Mouse (Mus musculus) forebrain, embryonic 12.5 days (tissue): ENCODE measurements around the gene Hyal3. TPM values are rescaled to one million over a fixed set of nuclear protein-coding genes. Genes with fewer than 3 reads are reported as not detected.
A peak's percentile ranks its signal among the peaks of the same experiment; 100 is the strongest.

Experiments used
- ATAC-seq: fragments of 200-750 bp; cut with Nextera tagmentation; 2 replicates; pipeline ENCODE4 v1.8.0; 2017; ENCODE audit warnings: moderate TSS enrichment; ENCODE audit not compliant: low FRiP score
- H3K27ac ChIP-seq: fragments of 300-500 bp; sonication (generic); 2 replicates; pipeline ENCODE4 v1.5.1; 2016; ENCODE audit warnings: mild to moderate bottlenecking
- H3K27me3 ChIP-seq: fragments of 300-500 bp; sonication (generic); 2 replicates; pipeline ENCODE4 v1.6.1; 2016; ENCODE audit warnings: mild to moderate bottlenecking
- H3K36me3 ChIP-seq: fragments of 300-500 bp; sonication (generic); replicated peaks from 2 replicates; pipeline ENCODE4 v1.6.1; 2016; ENCODE audit warnings: mild to moderate bottlenecking
- H3K4me1 ChIP-seq: fragments of 300-500 bp; sonication (generic); 2 replicates; pipeline ENCODE4 v1.6.1; 2016
- H3K4me2 ChIP-seq: fragments of 300-500 bp; sonication (generic); 2 replicates; pipeline ENCODE4 v1.6.1; 2016; ENCODE audit warnings: mild to moderate bottlenecking, moderate library complexity
- H3K4me3 ChIP-seq: fragments of 300-500 bp; sonication (generic); replicated peaks from 2 replicates; pipeline ENCODE4 v1.5.1; 2016; ENCODE audit warnings: mild to moderate bottlenecking
- H3K9ac ChIP-seq: fragments of 300-500 bp; sonication (generic); 2 replicates; pipeline ENCODE4 v1.6.1; 2016; ENCODE audit warnings: mild to moderate bottlenecking
- H3K9me3 ChIP-seq: fragments of 300-500 bp; sonication (generic); 2 replicates; pipeline ENCODE4 v1.6.1; 2016
- WGBS: fragments of 180-500 bp; shearing (Covaris S2); methylation state at CpG from one replicate; pipeline ENCODE4 v1.1.7; 2016; 5-methylcytosine and 5-hydroxymethylcytosine counted together
- polyA plus RNA-seq: library from polyadenylated mRNA; unstranded; fragments of >200 nt; fragmentation: Nextera tagmentation; extraction: Ambion mirVana; gene quantifications from 2 replicates; pipeline ENCODE4 v1.2.1, GENCODE M21; 2016

Hyal3 gene
- polyA plus RNA-seq, 1 experiment from 2014 or later: 0.80 TPM

- Histone ChIP-seq H3K36me3 (peaks cover 84% of the 10 kb centered on the region), H3K27me3 (no peaks in the 10 kb centered on the region), H3K4me2 (no peak overlapping the region), H3K9ac (no peak overlapping the region), H3K27ac (peak overlapping the region; percentile 62; the same call in 1 of the 2 replicates), H3K4me3 (no peak overlapping the region), H3K4me1 (peaks cover 27% of the 10 kb centered on the region), H3K9me3 (no peaks in the 10 kb centered on the region)
- WGBS: 70% methylated on average over 13 of the region's 13 CpGs
- ATAC-seq: no peak
Observed at GRCm38 (mm10) chr9:107618778-107619545, 38.3 kb downstream of the Hyal3 start.

DNA sequence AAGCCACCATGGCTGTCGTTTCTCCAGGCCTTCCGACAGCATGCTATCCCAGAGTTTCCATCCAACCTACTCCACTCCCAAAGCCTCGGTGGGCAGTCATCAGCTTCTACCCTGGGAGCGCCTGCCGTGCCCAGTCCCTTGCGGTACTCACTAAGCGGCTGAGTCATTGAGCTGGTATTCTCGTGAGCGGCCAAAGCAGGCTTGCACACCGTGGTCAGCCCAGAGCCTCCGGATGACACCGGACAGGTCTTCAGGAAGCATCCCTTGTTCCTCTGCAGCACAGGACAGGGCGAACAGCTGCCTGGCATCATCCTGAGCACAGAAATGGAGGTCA is 38.9 kb downstream of the Hyal3 start:
- peaks cover 26% of the 10 kb centered on the region for H3K4me1 ChIP-seq
- WGBS: 87% methylated on average over 13 of the region's 13 CpGs
- peak overlapping the region; percentile 62; the same call in 1 of the 2 replicates for H3K27ac ChIP-seq
- no peak for ATAC-seq
- H3K4me3 ChIP-seq: no peak overlapping the region
- no peaks in the 10 kb centered on the region for H3K9me3 ChIP-seq
- H3K27me3 ChIP-seq: no peaks in the 10 kb centered on the region
- H3K9ac ChIP-seq: no peak overlapping the region
- no peak overlapping the region for H3K4me2 ChIP-seq
- peaks cover 82% of the 10 kb centered on the region for H3K36me3 ChIP-seq

GRCm38 (mm10) chr9:107620954-107621353 is 40.3 kb downstream of the Hyal3 start:
- Histone ChIP-seq H3K9ac (no peak overlapping the region), H3K4me3 (no peak overlapping the region), H3K4me1 (peaks cover 30% of the 10 kb centered on the region), H3K4me2 (no peak overlapping the region), H3K27me3 (no peaks in the 10 kb centered on the region), H3K9me3 (no peaks in the 10 kb centered on the region), H3K36me3 (peaks cover 80% of the 10 kb centered on the region), H3K27ac (0 out of 2 replicates have a peak overlapping the region, but pooled peaks have one; percentile 25)
- ATAC-seq: no peak

DNA sequence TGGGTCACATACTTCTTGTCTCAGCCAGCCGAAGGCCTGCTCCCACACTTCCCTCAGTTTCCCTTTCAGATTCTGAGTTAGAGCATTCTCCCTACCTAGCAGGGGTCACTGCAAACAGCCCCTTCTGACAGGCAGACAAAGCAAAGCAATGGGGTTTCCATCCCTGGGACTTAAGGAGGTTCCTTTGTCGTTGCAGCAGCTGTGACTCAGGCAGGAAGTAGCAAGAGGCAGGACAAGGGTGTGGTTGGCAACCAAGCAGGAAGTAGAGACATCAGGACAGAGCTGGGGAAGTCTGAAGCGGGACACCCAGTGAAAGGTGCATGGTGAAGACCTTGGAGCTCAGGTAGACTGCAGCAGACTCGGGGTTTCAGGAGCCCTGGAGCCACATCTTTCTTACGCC is 43.9 kb downstream of the Hyal3 start:
- H3K27ac ChIP-seq: peak overlapping the region; percentile 68

DNA sequence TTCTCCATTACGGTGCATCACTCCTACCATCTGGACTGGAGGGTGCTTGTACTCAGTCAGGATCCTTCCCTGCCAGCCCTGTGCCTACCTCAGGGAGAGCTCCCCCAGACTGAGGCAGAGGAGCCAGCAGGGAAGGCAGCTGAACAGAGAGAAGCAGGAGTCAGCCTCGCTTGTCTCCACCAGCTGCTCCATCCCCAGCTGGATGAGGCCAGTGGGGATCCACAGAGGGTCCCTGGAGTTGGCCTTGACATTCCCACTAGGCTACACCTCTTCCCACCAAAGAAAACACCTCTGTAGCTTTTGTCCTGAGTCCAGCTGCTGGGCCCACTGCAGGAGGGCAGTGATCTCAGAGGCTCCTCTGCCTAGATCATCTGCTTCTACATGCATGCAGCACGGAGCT is 44.3 kb downstream of the Hyal3 start:
- no peak for ATAC-seq
- peak overlapping the region; percentile 68 for H3K27ac ChIP-seq
- H3K9ac ChIP-seq: peak overlapping the region; percentile 43; the same call in 1 of the 2 replicates
- no peaks in the 10 kb centered on the region for H3K9me3 ChIP-seq
- H3K27me3 ChIP-seq: no peaks in the 10 kb centered on the region
- peaks cover 57% of the 10 kb centered on the region for H3K4me1 ChIP-seq
- H3K4me3 ChIP-seq: no peak overlapping the region
- H3K36me3 ChIP-seq: peaks cover 55% of the 10 kb centered on the region
- 72% methylated on average over 3 of the region's 3 CpGs for WGBS
- H3K4me2 ChIP-seq: no peak overlapping the region

More for the DNA sequence above, 43.9 kb downstream of the Hyal3 start:
- Histone ChIP-seq H3K27me3 (no peaks in the 10 kb centered on the region), H3K36me3 (peaks cover 59% of the 10 kb centered on the region), H3K9ac (no peak overlapping the region), H3K4me1 (peaks cover 56% of the 10 kb centered on the region), H3K4me2 (no peak overlapping the region), H3K9me3 (no peaks in the 10 kb centered on the region), H3K4me3 (no peak overlapping the region)
- ATAC-seq: no peak
- WGBS: 73% methylated on average over 5 of the region's 5 CpGs

DNA sequence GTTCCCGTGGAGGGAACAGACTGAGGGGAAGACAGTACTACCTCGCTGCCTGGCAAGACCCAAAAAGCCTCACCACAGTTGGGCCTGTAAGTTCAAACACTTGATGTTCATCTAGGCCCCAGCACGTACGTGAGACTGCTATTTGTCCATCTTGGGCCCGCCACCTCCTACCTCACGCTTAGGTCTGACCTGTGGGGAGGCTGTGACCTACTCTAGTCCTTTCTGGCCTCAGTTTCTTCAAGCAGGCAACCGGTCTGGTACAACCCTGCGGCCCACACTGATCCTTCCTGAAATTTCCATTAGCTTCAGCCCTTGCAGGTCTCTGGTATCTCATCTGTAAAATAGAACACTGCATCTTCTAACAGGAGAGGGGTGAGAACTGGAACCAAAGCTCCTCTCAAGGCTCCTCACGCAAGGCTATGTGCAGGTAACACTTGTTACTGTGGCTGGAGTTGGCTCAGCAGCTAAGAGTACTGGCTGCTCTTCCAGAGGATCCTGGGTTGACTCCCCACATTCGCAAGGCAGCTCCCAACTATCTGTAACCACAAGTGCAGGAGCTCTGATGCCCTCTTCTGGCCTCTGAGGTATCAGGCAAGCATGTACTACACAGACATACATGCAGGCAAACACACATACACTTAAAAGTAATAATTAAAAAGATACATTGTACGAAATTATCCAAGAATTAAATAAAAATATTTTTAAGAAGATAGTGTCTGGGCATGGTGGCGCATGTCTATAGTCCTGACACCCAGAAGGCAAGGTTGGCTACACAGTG is 44.9 kb downstream of the Hyal3 start:
- peak overlapping the region; percentile 43; the same call in 1 of the 2 replicates for H3K9ac ChIP-seq
- peak overlapping the region; percentile 100 for H3K27ac ChIP-seq
- H3K4me1 ChIP-seq: peaks cover 63% of the 10 kb centered on the region
- H3K9me3 ChIP-seq: no peaks in the 10 kb centered on the region
- 0 out of 2 replicates have a peak overlapping the region, but pooled peaks have one; percentile 99 for H3K4me2 ChIP-seq
- H3K36me3 ChIP-seq: peaks cover 49% of the 10 kb centered on the region
- H3K27me3 ChIP-seq: no peaks in the 10 kb centered on the region
- ATAC-seq: no peak
- no peak overlapping the region for H3K4me3 ChIP-seq
- 87% methylated on average over 12 of the region's 12 CpGs for WGBS

GRCm38 (mm10) chr9:107626158-107626843 is 45.7 kb downstream of the Hyal3 start:
- H3K4me1 ChIP-seq: peaks cover 70% of the 10 kb centered on the region
- peak overlapping the region; percentile 100 for H3K27ac ChIP-seq
- peak overlapping the region; percentile 16 for H3K4me3 ChIP-seq
- ATAC-seq: peak; percentile 48; the same call in 1 of the 2 replicates
- WGBS: 27% methylated on average over 12 of the region's 15 CpGs
- H3K9me3 ChIP-seq: no peaks in the 10 kb centered on the region
- no peaks in the 10 kb centered on the region for H3K27me3 ChIP-seq
- peaks cover 48% of the 10 kb centered on the region for H3K36me3 ChIP-seq
- peak overlapping the region; percentile 68 for H3K9ac ChIP-seq
- H3K4me2 ChIP-seq: peak overlapping the region; percentile 99

DNA sequence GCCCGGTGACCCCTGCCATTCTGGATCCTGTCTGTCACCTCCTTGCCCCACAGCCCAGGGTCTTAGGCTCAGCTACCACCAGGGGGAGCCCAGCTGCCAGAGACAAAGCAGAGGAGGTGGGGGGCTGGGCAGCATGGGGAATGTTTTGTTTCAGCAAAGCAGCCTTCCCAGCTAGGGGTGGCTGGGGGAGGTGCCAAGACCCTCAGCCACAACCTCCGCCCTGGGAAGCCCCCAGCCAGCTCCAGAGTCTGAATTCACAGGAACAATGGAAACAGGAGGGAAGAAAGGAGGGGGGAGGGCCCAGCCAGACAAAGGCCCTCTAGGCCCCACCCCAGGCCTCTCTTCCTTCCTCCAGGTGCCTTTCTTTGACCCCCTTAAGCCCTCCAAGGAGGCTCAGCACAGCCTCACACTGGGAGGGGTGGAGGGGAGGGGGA is 46.2 kb downstream of the Hyal3 start:
- Histone ChIP-seq H3K9me3 (no peaks in the 10 kb centered on the region), H3K4me2 (peak overlapping the region; percentile 99), H3K27ac (peak overlapping the region; percentile 100), H3K4me1 (peaks cover 76% of the 10 kb centered on the region), H3K27me3 (no peaks in the 10 kb centered on the region), H3K4me3 (peak overlapping the region; percentile 16), H3K9ac (peak overlapping the region; percentile 68), H3K36me3 (peaks cover 48% of the 10 kb centered on the region)
- 0% methylated on average over 2 of the region's 2 CpGs for WGBS
- ATAC-seq: peak; percentile 79

GRCm38 (mm10) chr9:107627387-107628255 is 47.0 kb downstream of the Hyal3 start:
- no peaks in the 10 kb centered on the region for H3K27me3 ChIP-seq
- H3K4me3 ChIP-seq: peak overlapping the region; percentile 16; the same call in 1 of the 2 replicates
- H3K4me1 ChIP-seq: peaks cover 83% of the 10 kb centered on the region
- ATAC-seq: no peak
- 13% methylated on average over 20 of the region's 20 CpGs for WGBS
- peak overlapping the region; percentile 68 for H3K9ac ChIP-seq
- peaks cover 41% of the 10 kb centered on the region for H3K36me3 ChIP-seq
- no peaks in the 10 kb centered on the region for H3K9me3 ChIP-seq
- H3K27ac ChIP-seq: peak overlapping the region; percentile 100
- peak overlapping the region; percentile 99 for H3K4me2 ChIP-seq

DNA sequence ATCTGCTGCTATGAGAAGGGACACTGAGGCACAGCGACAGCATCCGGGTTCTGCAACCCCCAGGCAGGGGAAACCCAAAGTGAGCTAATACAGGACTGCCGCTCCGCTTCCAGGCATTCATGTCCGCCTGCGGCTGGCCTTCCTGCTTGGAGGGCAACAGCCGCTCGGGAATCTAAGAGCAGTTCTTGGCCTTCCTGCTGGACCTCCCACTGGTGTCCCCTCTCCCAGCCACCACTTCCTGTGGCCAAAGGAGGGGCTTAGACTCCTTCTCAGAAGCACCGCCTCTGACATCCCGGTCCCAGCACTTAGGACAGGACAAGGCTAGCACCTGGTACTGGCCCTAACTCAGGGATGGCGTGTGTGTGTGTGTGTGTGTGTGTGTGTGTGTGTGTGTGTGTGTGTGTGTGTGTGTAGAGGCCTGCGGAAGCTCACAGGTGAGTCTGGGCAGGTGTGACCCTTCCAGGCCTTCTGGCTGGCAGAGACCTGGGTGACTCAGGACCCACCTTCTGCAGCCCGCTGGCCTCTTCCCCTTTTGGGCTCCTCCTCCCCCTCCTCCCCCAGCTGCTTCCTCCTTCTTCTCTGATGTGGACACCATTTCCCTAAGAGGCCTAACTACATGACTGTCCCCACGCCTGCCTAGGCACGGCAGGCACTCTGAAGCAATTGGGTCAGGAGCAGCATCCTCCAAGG is 48.2 kb downstream of the Hyal3 start:
- H3K9ac ChIP-seq: peak overlapping the region; percentile 68
- no peaks in the 10 kb centered on the region for H3K9me3 ChIP-seq
- H3K4me3 ChIP-seq: no peak overlapping the region
- H3K27me3 ChIP-seq: no peaks in the 10 kb centered on the region
- H3K4me1 ChIP-seq: peaks cover 95% of the 10 kb centered on the region
- no peak for ATAC-seq
- 32% methylated on average over 14 of the region's 15 CpGs for WGBS
- H3K27ac ChIP-seq: peak overlapping the region; percentile 100
- peak overlapping the region; percentile 99 for H3K4me2 ChIP-seq
- peaks cover 30% of the 10 kb centered on the region for H3K36me3 ChIP-seq

- Histone ChIP-seq H3K4me3 (no peak overlapping the region; the same call in 1 of the 2 replicates), H3K27me3 (no peaks in the 10 kb centered on the region), H3K4me2 (peak overlapping the region; percentile 99), H3K36me3 (peaks cover 27% of the 10 kb centered on the region), H3K4me1 (peaks cover 97% of the 10 kb centered on the region), H3K27ac (peak overlapping the region; percentile 100), H3K9me3 (no peaks in the 10 kb centered on the region), H3K9ac (peak overlapping the region; percentile 68)
- WGBS: 20% methylated on average over 4 of the region's 4 CpGs
- ATAC-seq: no peak
Observed at GRCm38 (mm10) chr9:107629411-107629730, 48.8 kb downstream of the Hyal3 start.
